Mouse (Mus musculus) CH12.LX (cell line): Measurements from ENCODE around the gene Fads2.

Source experiments
- EP300 ChIP-seq: IDR thresholded peaks from 2 replicates; pipeline ENCODE4 v1.6.1; 2011; ENCODE audit warnings: low read length, improper control_type of control experiment
- TCF12 ChIP-seq: IDR thresholded peaks from 2 replicates; pipeline ENCODE4 v1.6.1; 2014; ENCODE audit warnings: low read depth, mild to moderate bottlenecking, inconsistent platforms, low read length, improper control_type of control experiment

DNA sequence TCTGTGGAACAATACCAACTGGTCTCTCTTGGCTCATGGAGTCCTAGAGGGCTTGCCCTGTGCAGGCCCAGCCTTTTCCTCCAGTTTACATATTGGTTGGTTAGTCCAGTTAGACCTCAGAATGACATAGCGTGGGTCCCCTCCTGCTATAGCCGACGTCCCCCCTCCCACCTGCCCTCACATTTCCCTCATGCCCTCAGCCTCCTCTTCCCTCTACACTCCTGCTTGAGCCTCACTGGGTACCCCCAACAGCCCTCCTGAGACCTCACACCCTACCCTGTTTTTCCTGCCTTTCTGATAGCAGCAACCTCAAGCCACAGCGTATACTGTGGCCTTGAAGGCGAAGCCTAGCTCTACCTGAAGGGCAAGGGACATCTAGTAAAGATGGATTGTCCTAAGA is 38.7 kb downstream of the Fads2 start:
- TF ChIP-seq TCF12: no peak
- no peak for TF ChIP-seq EP300
